Comparison of ENCODE assay signal across 12 mouse cellular contexts in the genomic region with DNA sequence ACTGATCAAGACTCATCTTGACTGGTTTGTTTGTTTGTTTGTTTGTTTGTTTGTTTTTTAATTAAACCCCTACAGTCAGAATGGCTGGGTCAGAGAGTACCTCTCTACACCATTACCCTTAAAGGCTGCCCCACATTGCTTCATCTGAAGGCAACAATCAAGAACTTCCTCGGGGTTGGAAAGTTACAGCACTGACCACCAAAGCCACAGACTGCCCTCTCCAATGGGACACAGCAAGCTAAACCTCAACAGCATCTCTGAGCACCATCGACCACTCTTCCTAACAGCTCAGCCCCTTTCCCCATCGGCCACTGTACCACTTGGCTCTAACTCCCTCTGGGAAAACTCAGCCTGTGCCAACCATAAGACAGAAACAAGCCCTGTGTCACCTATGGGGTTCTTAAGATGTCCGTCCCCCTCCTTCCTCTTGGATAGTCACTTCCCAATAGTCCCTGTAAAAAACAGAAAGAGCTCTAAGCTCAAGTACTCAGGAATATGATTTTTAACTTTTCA.
"Had no signal": no experiment of that assay in that cellular context is flagged by ENCODE, and none has a peak within 500 bp of the region (broad histone marks: within the 10 kb centered on the region; RNA-seq: fewer than 3 reads in every experiment).

No protein-coding gene starts in this region.

- H3K9me3 ChIP-seq: liver, embryonic 13.5 days had no signal

- H3K27me3 ChIP-seq: liver, embryonic 13.5 days had no signal

- H3K36me3 ChIP-seq: liver, embryonic 13.5 days had no signal

- DNase-seq: kidney, adult 9 months; kidney, postnatal 14 days; kidney, postnatal 4 days; left cerebral cortex, postnatal 4 days; liver, embryonic 13.5 days; lung, adult 2 months; midbrain, embryonic 14.5 days; thymus, adult 2 months; thymus, postnatal 14 days; thymus, postnatal 4 days had no signal

- H3K27ac ChIP-seq: liver, embryonic 13.5 days; stomach, postnatal 0 days had no signal

- H3K9ac ChIP-seq: liver, embryonic 13.5 days had no signal

- H3K4me3 ChIP-seq: liver, embryonic 13.5 days had no signal

- H3K4me2 ChIP-seq: liver, embryonic 13.5 days; midbrain, embryonic 11.5 days had no signal
